Mouse (Mus musculus) forebrain, embryonic 10.5 days (tissue): ENCODE data around the gene Syndig1. TPM values are rescaled to one million over a fixed set of nuclear protein-coding genes. Genes with fewer than 3 reads are reported as not detected.

ENCODE experiments used
- DNase-seq: peaks from one replicate; pipeline ENCODE4 v3.0.0-alpha.2; 2017; ENCODE audit warnings: low spot score; ENCODE audit errors: extremely low spot score
- H3K27ac ChIP-seq: fragments of 300-500 bp; sonication (generic); 2 replicates; pipeline ENCODE4 v1.5.1; 2016; ENCODE audit warnings: mild to moderate bottlenecking
- H3K27me3 ChIP-seq: fragments of 300-500 bp; sonication (generic); 2 replicates; pipeline ENCODE4 v1.6.1; 2016; ENCODE audit warnings: mild to moderate bottlenecking; ENCODE audit not compliant: poor library complexity, severe bottlenecking
- H3K36me3 ChIP-seq: fragments of 300-500 bp; sonication (generic); replicated peaks from 2 replicates; pipeline ENCODE4 v1.6.1; 2016; ENCODE audit warnings: mild to moderate bottlenecking, moderate library complexity
- H3K4me1 ChIP-seq: fragments of 300-500 bp; sonication (generic); 2 replicates; pipeline ENCODE4 v1.6.1; 2016
- H3K4me3 ChIP-seq: fragments of 300-500 bp; sonication (generic); 2 replicates; pipeline ENCODE4 v1.5.1; 2016; ENCODE audit warnings: mild to moderate bottlenecking, moderate library complexity
- H3K9me3 ChIP-seq: fragments of 300-500 bp; sonication (generic); 2 replicates; pipeline ENCODE4 v1.6.1; 2016; ENCODE audit warnings: mild to moderate bottlenecking, moderate library complexity
- WGBS: fragments of 180-500 bp; shearing (Covaris S2); methylation state at CpG from one replicate; pipeline ENCODE4 v1.1.7; 2016; 5-methylcytosine and 5-hydroxymethylcytosine counted together
- polyA plus RNA-seq: library from polyadenylated mRNA; unstranded; fragments of >200 nt; fragmentation: Nextera tagmentation; extraction: Ambion mirVana; gene quantifications from 2 replicates; pipeline ENCODE4 v1.2.1, GENCODE M21; 2016

Syndig1 gene
- polyA plus RNA-seq, 1 experiment from 2014 or later = 2.9 TPM

DNA sequence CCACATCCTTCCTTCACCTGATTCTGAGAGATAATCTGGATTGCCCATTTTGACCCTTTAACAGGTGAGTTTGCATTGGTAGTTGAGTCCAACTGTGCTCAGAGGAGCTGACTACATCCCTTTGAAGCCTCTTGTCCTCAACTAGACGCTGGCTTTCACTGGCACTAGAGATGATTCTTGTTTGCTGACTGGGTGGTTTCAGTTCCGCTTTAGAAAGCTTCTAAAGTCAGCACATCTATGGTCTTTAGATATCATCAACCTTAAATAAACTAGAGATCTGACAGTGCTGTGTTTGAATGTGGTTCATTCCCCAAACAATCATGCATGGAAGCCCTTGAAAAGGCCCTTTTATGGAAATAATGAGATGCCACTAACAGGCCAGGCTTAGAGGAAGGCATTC, 67.3 kb downstream of the Syndig1 start:
- Histone ChIP-seq H3K4me3 (no peak overlapping the region), H3K27ac (no peak overlapping the region), H3K9me3 (no peaks in the 10 kb centered on the region), H3K4me1 (peaks cover 19% of the 10 kb centered on the region), H3K36me3 (no peaks in the 10 kb centered on the region), H3K27me3 (no peaks in the 10 kb centered on the region)
- no peak for DNase-seq
- 84% methylated on average over 2 of the region's 2 CpGs for WGBS

DNA sequence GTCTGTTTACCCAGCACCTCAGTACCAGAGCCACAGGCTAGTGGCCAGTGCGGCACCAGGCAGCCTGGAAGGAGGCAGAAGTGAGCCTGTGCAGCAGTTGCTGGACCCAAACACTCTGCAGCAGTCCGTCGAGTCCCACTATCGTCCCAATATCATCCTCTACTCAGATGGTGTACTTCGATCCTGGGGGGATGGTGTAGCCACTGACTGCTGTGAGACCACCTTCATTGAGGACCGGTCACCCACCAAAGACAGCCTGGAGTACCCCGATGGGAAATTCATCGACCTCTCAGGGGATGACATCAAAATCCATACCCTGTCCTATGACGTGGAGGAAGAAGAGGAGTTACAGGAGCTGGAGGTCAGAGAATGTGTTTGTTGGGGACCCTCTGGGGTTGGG, 70.6 kb downstream of the Syndig1 start:
- DNase-seq = no peak
- no peak overlapping the region for H3K4me3 ChIP-seq
- H3K27me3 ChIP-seq = no peaks in the 10 kb centered on the region
- H3K9me3 ChIP-seq = no peaks in the 10 kb centered on the region
- H3K4me1 ChIP-seq = 0 out of 2 replicates have a peak, but pooled peaks cover 3% of the 10 kb centered on the region
- 89% methylated on average over 9 of the region's 9 CpGs for WGBS
- no peak overlapping the region for H3K27ac ChIP-seq
- no peaks in the 10 kb centered on the region for H3K36me3 ChIP-seq

DNA sequence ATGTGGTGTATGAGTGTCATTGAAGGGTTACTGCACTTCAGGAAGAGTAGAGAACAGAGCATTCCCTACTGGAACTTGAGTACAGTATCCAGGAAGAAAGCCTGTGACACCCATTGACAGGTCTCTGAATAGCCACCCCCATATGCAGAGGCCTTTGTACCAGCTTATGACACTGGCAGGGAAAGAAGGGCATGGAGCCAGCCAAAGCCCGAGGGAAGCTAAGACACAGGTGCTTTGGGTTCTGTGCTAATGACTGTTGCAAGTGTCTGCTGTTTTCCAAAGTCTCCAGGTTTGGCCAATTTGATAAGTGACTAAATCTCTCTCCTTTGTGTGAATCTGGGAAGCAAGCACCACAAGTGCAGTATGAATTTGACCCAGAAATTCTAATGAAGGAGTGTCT, 71.6 kb downstream of the Syndig1 start:
- 84% methylated on average over 1 of the region's 1 CpGs for WGBS
- H3K36me3 ChIP-seq = no peaks in the 10 kb centered on the region
- no peak for DNase-seq
- H3K4me1 ChIP-seq = 0 out of 2 replicates have a peak, but pooled peaks cover 5% of the 10 kb centered on the region
- no peaks in the 10 kb centered on the region for H3K9me3 ChIP-seq
- H3K4me3 ChIP-seq = no peak overlapping the region
- H3K27me3 ChIP-seq = no peaks in the 10 kb centered on the region
- no peak overlapping the region for H3K27ac ChIP-seq

DNA sequence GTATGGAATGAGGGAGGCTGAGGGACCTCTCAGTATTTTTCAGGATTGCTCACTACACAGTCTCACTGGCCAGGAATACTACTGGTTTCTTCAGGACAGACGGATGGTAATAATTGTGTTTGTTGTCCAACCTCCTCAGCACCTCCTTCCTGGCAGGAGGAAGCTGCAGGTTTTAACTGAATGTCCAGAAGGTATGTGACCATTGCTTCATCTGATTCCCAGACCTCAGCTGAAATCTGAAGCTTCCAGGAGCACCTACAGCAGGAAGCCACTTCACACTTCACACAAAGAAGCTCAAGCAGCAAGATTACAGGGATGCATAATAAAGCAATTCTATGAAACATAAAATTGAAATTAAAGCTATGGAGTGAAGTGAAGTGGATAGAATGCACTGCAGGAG, 75.4 kb downstream of the Syndig1 start:
- Histone ChIP-seq H3K27me3 (no peaks in the 10 kb centered on the region), H3K4me1 (0 out of 2 replicates have a peak, but pooled peaks cover 5% of the 10 kb centered on the region), H3K9me3 (no peaks in the 10 kb centered on the region), H3K36me3 (no peaks in the 10 kb centered on the region), H3K27ac (no peak overlapping the region), H3K4me3 (no peak overlapping the region)
- no peak for DNase-seq
- 85% methylated on average over 1 of the region's 1 CpGs for WGBS

DNA sequence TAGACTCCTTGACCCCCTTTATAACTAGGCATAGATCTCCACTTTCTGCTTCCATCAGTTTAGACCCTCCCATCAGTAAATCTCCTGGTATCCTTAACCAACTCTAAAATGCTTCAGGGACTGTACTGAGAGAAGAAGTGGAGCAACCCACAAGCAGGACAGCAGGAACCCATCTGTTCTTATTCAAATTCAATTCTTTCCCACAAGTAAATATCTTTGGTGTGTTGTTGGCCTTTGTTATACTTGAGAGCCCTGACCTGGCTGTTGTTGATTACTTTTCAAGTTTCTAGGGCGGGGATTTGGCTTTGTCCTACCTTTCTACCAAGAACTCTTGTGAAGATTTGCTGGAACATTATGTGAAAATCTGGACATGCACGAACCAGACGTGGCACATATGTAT, 77.7 kb downstream of the Syndig1 start:
- H3K27me3 ChIP-seq = no peaks in the 10 kb centered on the region
- no peak for DNase-seq
- H3K27ac ChIP-seq = no peak overlapping the region
- WGBS = 90% methylated on average over 3 of the region's 3 CpGs
- H3K4me3 ChIP-seq = no peak overlapping the region
- H3K36me3 ChIP-seq = no peaks in the 10 kb centered on the region
- H3K4me1 ChIP-seq = 0 out of 2 replicates have a peak, but pooled peaks cover 5% of the 10 kb centered on the region
- no peaks in the 10 kb centered on the region for H3K9me3 ChIP-seq

DNA sequence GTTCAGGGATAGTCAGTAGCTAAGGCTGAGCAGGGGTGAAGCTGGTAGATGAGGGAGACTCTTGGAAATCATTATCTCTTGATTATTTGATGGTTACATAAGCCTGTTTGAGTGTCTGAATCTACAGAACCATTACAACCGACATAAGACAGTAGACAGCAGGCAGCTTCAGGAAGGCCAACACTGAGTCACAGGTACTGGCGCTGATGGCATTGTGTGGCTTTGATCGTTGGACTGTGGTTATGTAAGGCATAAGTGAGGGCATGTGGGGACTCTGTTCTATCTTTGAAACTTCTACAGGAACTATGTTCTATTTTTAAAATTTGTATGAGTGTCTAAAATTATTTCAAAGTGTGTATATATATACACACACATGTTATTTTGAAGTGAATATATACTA, 88.2 kb downstream of the Syndig1 start:
- Histone ChIP-seq H3K36me3 (no peaks in the 10 kb centered on the region), H3K27me3 (no peaks in the 10 kb centered on the region), H3K4me1 (no peaks in the 10 kb centered on the region), H3K27ac (no peak overlapping the region), H3K4me3 (no peak overlapping the region), H3K9me3 (no peaks in the 10 kb centered on the region)
- DNase-seq = no peak
- 93% methylated on average over 3 of the region's 3 CpGs for WGBS

DNA sequence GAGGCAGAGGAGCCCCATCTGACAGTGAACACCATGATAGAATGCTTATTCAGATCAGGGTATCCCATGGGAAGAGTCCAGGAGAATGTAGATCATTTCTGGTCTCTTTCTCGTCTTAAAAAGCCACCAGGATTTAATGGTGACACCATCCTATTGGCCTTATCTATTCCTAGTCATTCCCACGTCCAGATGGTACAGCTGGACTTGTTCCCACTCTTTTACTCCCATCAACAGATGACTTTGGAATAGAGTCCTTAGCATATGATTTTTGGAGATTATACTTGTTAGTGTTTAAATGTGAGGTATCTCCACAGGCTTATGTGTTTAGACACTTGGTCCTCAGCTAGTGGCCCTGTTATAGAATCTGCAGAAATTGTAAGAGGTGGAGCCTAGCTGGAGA, 94.5 kb downstream of the Syndig1 start:
- Histone ChIP-seq H3K27ac (no peak overlapping the region), H3K36me3 (no peaks in the 10 kb centered on the region), H3K27me3 (no peaks in the 10 kb centered on the region), H3K9me3 (no peaks in the 10 kb centered on the region), H3K4me1 (no peaks in the 10 kb centered on the region), H3K4me3 (no peak overlapping the region)
- 72% methylated on average over 2 of the region's 2 CpGs for WGBS
- no peak for DNase-seq

DNA sequence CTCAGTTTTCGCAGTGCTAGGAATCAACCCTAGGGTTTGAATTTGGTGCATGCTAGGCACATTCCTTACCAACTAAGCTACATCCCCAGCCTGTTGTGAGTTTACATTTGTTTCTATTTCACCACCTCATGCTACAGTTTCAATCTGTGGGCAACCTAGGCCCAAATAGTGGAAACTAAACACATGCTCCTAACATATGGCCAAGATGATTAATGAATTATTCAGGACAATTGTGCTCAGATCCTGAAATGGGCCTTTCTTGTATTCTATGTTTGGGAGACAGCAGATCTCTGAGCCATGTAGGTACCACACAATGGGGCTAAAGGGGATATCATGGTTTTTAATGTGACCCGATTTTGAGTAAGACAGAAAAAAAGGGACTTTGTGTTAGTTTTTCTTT, 96.9 kb downstream of the Syndig1 start:
- Histone ChIP-seq H3K4me3 (no peak overlapping the region), H3K4me1 (no peaks in the 10 kb centered on the region), H3K27me3 (no peaks in the 10 kb centered on the region), H3K36me3 (no peaks in the 10 kb centered on the region), H3K9me3 (no peaks in the 10 kb centered on the region), H3K27ac (no peak overlapping the region)
- no peak for DNase-seq
- WGBS = 97% methylated on average over 2 of the region's 2 CpGs

DNA sequence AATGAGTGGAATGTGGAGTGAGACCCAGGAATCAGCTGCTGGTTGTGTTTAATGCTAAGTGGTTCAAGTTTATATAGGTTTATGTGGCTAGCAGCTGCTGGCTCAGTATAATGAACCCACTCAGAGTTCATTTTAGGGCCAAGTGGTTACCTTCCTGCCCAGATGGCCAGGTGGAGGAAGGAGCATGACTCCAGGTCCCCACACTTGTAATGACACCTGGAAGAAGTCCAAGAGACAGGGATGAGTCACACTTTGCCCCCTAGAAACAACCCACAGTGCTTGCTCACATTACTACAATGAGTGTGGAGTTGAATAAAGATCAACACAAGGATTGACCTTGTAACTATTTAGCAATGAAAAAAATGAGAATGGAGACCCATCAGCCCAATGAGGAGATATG, 98.0 kb downstream of the Syndig1 start:
- no peaks in the 10 kb centered on the region for H3K4me1 ChIP-seq
- H3K27me3 ChIP-seq = no peaks in the 10 kb centered on the region
- no peaks in the 10 kb centered on the region for H3K36me3 ChIP-seq
- no peak overlapping the region for H3K27ac ChIP-seq
- H3K4me3 ChIP-seq = no peak overlapping the region
- DNase-seq = no peak
- no peaks in the 10 kb centered on the region for H3K9me3 ChIP-seq

DNA sequence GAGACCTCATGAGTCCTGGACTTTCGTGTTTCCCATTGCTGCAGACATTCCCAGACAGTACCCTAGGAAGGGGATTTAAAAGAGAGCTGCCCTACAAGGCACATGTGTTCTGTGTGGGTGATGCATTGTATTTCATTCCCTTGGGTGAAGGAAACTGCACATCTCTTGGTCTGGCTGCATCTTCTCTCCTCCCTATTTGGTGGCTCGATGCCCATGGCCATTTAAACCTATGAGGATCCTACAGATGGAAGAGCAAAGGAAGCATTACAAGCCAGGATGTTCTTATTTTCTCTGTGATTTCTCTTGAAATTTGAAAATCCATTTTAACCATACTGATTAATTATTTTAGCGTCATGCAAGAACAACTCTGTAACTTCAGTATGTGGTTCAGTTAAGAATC, 98.5 kb downstream of the Syndig1 start:
- no peak overlapping the region for H3K27ac ChIP-seq
- no peaks in the 10 kb centered on the region for H3K36me3 ChIP-seq
- WGBS = 86% methylated on average over 3 of the region's 3 CpGs
- no peaks in the 10 kb centered on the region for H3K27me3 ChIP-seq
- H3K4me1 ChIP-seq = no peaks in the 10 kb centered on the region
- no peaks in the 10 kb centered on the region for H3K9me3 ChIP-seq
- no peak overlapping the region for H3K4me3 ChIP-seq
- no peak for DNase-seq

DNA sequence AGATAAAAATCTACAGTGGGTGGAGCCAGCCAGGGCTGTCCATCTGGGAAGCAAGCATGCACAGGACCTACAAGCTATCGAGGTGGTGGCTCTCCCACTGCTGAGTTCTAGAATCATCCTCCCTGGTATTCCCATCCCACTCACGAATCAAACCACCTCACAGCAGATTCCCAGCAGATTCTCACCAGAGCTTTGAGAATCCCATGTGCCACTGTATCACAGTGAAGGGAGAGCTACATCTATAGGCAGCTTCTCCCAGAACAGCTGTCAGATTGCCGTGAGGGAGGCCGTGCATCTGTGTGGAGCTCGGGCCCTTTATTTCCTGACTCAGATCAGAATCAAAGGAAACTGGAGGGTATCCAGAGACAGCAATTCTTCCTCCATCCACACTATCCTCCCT, 101.0 kb downstream of the Syndig1 start:
- Histone ChIP-seq H3K4me1 (peaks cover 18% of the 10 kb centered on the region), H3K27ac (no peak overlapping the region), H3K4me3 (no peak overlapping the region), H3K27me3 (no peaks in the 10 kb centered on the region), H3K9me3 (no peaks in the 10 kb centered on the region), H3K36me3 (no peaks in the 10 kb centered on the region)
- WGBS = 88% methylated on average over 5 of the region's 5 CpGs
- no peak for DNase-seq

DNA sequence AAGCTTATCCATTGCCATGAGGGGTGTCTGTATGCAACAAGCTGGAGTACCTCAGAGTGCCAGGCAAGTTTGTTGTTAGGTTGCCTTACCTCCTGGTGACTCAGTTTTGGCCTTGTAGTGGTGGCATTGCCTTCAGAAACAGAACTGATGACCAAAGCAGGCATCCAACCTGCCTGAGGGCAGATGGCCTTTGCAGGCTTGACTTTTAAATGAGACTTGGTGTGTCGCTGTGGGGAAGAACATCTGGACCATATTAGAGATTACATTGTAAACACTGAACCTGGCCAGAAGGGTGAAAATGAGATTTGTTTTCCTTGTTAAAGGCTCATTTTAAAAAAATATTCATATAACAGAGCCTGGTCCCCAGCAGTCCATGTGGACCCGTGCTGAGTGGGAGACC, 102.1 kb downstream of the Syndig1 start:
- DNase-seq = no peak
- no peak overlapping the region for H3K27ac ChIP-seq
- WGBS = 75% methylated on average over 2 of the region's 2 CpGs
- H3K4me1 ChIP-seq = peaks cover 20% of the 10 kb centered on the region
- no peaks in the 10 kb centered on the region for H3K36me3 ChIP-seq
- H3K9me3 ChIP-seq = no peaks in the 10 kb centered on the region
- no peak overlapping the region for H3K4me3 ChIP-seq
- no peaks in the 10 kb centered on the region for H3K27me3 ChIP-seq

DNA sequence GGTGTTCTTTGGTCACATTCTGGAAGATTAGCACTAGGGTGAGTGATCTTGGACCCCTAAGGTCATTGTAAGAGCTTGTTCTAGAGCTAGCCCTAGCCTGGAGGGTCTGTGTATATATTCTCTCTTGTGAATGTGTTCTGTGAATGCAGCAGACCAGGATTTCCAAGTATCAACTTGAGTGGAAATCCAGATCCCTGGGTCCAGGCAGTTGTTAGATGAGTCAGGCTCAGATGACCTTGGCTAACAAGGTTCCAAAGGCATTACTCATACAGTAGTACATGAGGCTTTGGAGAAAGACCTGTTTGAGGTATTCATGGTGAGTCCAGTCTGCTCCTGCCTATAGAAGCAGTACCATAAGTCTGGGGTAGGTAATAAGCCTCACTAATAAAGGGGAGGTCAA, 103.1 kb downstream of the Syndig1 start:
- no peak for DNase-seq
- H3K9me3 ChIP-seq = no peaks in the 10 kb centered on the region
- H3K27me3 ChIP-seq = no peaks in the 10 kb centered on the region
- H3K4me1 ChIP-seq = peaks cover 20% of the 10 kb centered on the region
- H3K27ac ChIP-seq = no peak overlapping the region; the same call in 1 of the 2 replicates
- no peaks in the 10 kb centered on the region for H3K36me3 ChIP-seq
- no peak overlapping the region for H3K4me3 ChIP-seq

DNA sequence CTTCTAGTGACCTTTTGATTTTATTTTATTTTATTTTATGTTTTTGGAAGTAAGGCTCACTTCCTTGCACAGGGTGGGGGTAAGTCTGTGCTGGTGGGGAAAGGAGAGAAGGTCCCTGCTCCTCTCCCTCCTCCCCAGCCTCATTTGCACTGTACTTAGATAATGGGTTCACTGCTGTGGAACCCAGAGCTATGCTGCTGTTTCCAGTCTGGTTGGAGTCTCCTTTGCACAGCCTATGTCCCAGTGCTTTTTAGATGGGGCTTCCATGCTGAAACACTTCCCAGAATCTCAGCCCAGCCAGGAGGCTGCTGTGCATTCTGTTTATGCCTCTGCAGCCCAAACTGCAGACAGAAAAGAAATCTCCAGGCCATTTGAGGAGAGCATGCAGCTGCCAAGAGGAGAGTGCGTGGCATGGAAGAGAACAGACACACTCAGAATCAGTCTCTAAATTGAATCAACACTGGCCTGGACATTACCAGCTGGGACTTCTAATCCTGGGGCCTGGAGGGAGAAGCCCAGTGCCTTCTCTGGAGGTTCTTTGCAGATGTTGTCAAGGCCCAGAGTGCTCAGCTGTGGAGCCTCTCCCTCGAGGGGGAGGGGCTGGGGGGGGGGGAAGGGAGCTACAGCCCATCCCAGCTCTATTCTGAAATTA, 104.4 kb downstream of the Syndig1 start:
- Histone ChIP-seq H3K9me3 (no peaks in the 10 kb centered on the region), H3K27ac (peak overlapping the region; percentile 44; the same call in 1 of the 2 replicates), H3K36me3 (no peaks in the 10 kb centered on the region), H3K4me1 (peaks cover 20% of the 10 kb centered on the region), H3K4me3 (no peak overlapping the region), H3K27me3 (no peaks in the 10 kb centered on the region)
- no peak for DNase-seq
- WGBS = 39% methylated on average over 2 of the region's 2 CpGs
